Mouse (Mus musculus): ENCODE results near the gene Cwh43. TPM values are rescaled to one million over a fixed set of nuclear protein-coding genes. Genes with fewer than 3 reads are reported as not detected.
A peak's percentile ranks its signal among the peaks of the same experiment; 100 is the strongest.

The Cwh43 gene
- total and polyA plus RNA-seq, 3 experiments: not detected

- DNase-seq: no peak
- no peaks in the 10 kb centered on the region for H3K4me1 ChIP-seq (ENCODE audit: control insufficient read depth, insufficient read depth, low read length)
- H3K4me3 ChIP-seq: no peak overlapping the region
- no peaks in the 10 kb centered on the region for H3K36me3 ChIP-seq (ENCODE audit: control insufficient read depth, insufficient read depth, low read length)
- TF ChIP-seq CTCF (IDR thresholded peaks at IDR 0.05): no peak
- TF ChIP-seq POLR2A (IDR thresholded peaks at IDR 0.05; ENCODE audit: insufficient read depth, low read depth, low read length): no peak
- TF ChIP-seq EP300 (IDR thresholded peaks at IDR 0.05; ENCODE audit: insufficient read depth, low read depth, low read length): no peak
- H3K79me2 ChIP-seq (replicated peaks; ENCODE audit: control insufficient read depth, insufficient read depth, low read length): no peaks in the 10 kb centered on the region
- intact Hi-C loops (cut with DNase I): no loop called here
- WGBS: 86% methylated on average over 10 of the region's 10 CpGs
- H3K27me3 ChIP-seq (ENCODE audit: control insufficient read depth, insufficient read depth, low read length): no peaks in the 10 kb centered on the region
- no peak overlapping the region for H3K27ac ChIP-seq
- H3K9ac ChIP-seq (ENCODE audit: low read depth, low read length): no peak overlapping the region
Measured at GRCm38 (mm10) chr5:73414172-73414571, 8.3 kb downstream of the Cwh43 start.

- Histone ChIP-seq H3K27ac (no peak overlapping the region), H3K79me2 (replicated peaks; ENCODE audit: control insufficient read depth, insufficient read depth, low read length) (no peaks in the 10 kb centered on the region), H3K36me3 (ENCODE audit: control insufficient read depth, insufficient read depth, low read length) (no peaks in the 10 kb centered on the region), H3K4me3 (no peak overlapping the region), H3K9ac (ENCODE audit: low read depth, low read length) (no peak overlapping the region), H3K27me3 (ENCODE audit: control insufficient read depth, insufficient read depth, low read length) (no peaks in the 10 kb centered on the region), H3K4me1 (ENCODE audit: control insufficient read depth, insufficient read depth, low read length) (no peaks in the 10 kb centered on the region)
- no peak for TF ChIP-seq CTCF (IDR thresholded peaks at IDR 0.05)
- TF ChIP-seq POLR2A (IDR thresholded peaks at IDR 0.05; ENCODE audit: insufficient read depth, low read depth, low read length): no peak
- no peak for TF ChIP-seq EP300 (IDR thresholded peaks at IDR 0.05; ENCODE audit: insufficient read depth, low read depth, low read length)
- DNase-seq: no peak
- WGBS: 52% methylated on average over 11 of the region's 11 CpGs
- intact Hi-C loops (cut with DNase I): no loop called here
Measured at GRCm38 (mm10) chr5:73419045-73419695, 13.3 kb downstream of the Cwh43 start.

- TF ChIP-seq POLR2A (IDR thresholded peaks at IDR 0.05; ENCODE audit: insufficient read depth, low read depth, low read length) (no peak), EP300 (IDR thresholded peaks at IDR 0.05; ENCODE audit: insufficient read depth, low read depth, low read length) (no peak), CTCF (IDR thresholded peaks at IDR 0.05) (no peak)
- DNase-seq: no peak
- WGBS: 41% methylated on average over 6 of the region's 6 CpGs
- Histone ChIP-seq H3K36me3 (ENCODE audit: control insufficient read depth, insufficient read depth, low read length) (no peaks in the 10 kb centered on the region), H3K27me3 (ENCODE audit: control insufficient read depth, insufficient read depth, low read length) (no peaks in the 10 kb centered on the region), H3K4me3 (no peak overlapping the region), H3K4me1 (ENCODE audit: control insufficient read depth, insufficient read depth, low read length) (no peaks in the 10 kb centered on the region), H3K79me2 (replicated peaks; ENCODE audit: control insufficient read depth, insufficient read depth, low read length) (no peaks in the 10 kb centered on the region), H3K9ac (ENCODE audit: low read depth, low read length) (no peak overlapping the region), H3K27ac (no peak overlapping the region)
- intact Hi-C loops (cut with DNase I): no loop called here
Measured at GRCm38 (mm10) chr5:73426824-73427223, 20.9 kb downstream of the Cwh43 start.

- Histone ChIP-seq H3K79me2 (replicated peaks; ENCODE audit: control insufficient read depth, insufficient read depth, low read length) (no peaks in the 10 kb centered on the region), H3K4me3 (no peak overlapping the region), H3K27ac (no peak overlapping the region), H3K36me3 (ENCODE audit: control insufficient read depth, insufficient read depth, low read length) (no peaks in the 10 kb centered on the region), H3K4me1 (ENCODE audit: control insufficient read depth, insufficient read depth, low read length) (no peaks in the 10 kb centered on the region), H3K9ac (ENCODE audit: low read depth, low read length) (no peak overlapping the region), H3K27me3 (ENCODE audit: control insufficient read depth, insufficient read depth, low read length) (no peaks in the 10 kb centered on the region)
- WGBS: 19% methylated on average over 14 of the region's 14 CpGs
- TF ChIP-seq POLR2A (IDR thresholded peaks at IDR 0.05; ENCODE audit: insufficient read depth, low read depth, low read length): no peak
- peak; percentile 92 for TF ChIP-seq CTCF (IDR thresholded peaks at IDR 0.05)
- TF ChIP-seq EP300 (IDR thresholded peaks at IDR 0.05; ENCODE audit: insufficient read depth, low read depth, low read length): peak; percentile 85
- intact Hi-C loops (cut with DNase I): loop anchor here (1.0 to 5.0 kb wide), 3 partner anchors 106 to 206 kb away; no protein-coding TSS in a partner anchor
- peak; percentile 65 to 78 for DNase-seq
Measured at GRCm38 (mm10) chr5:73431581-73431980, 25.7 kb downstream of the Cwh43 start.

GRCm38 (mm10) chr5:73432805-73433204 lies 26.9 kb downstream of the Cwh43 start:
- intact Hi-C loops (cut with DNase I): loop anchor here (5.0 kb wide), 1 partner anchor 104 kb away; no protein-coding TSS in a partner anchor
- no peaks in the 10 kb centered on the region for H3K36me3 ChIP-seq (ENCODE audit: control insufficient read depth, insufficient read depth, low read length)
- H3K4me1 ChIP-seq (ENCODE audit: control insufficient read depth, insufficient read depth, low read length): no peaks in the 10 kb centered on the region
- no peaks in the 10 kb centered on the region for H3K79me2 ChIP-seq (replicated peaks; ENCODE audit: control insufficient read depth, insufficient read depth, low read length)
- H3K4me3 ChIP-seq: no peak overlapping the region
- H3K27ac ChIP-seq: no peak overlapping the region
- no peak overlapping the region for H3K9ac ChIP-seq (ENCODE audit: low read depth, low read length)
- WGBS: 74% methylated on average over 6 of the region's 6 CpGs
- TF ChIP-seq CTCF (IDR thresholded peaks at IDR 0.05) (no peak), POLR2A (IDR thresholded peaks at IDR 0.05; ENCODE audit: insufficient read depth, low read depth, low read length) (no peak), EP300 (IDR thresholded peaks at IDR 0.05; ENCODE audit: insufficient read depth, low read depth, low read length) (no peak)
- no peak for DNase-seq
- H3K27me3 ChIP-seq (ENCODE audit: control insufficient read depth, insufficient read depth, low read length): no peaks in the 10 kb centered on the region

- TF ChIP-seq EP300 (IDR thresholded peaks at IDR 0.05; ENCODE audit: insufficient read depth, low read depth, low read length): no peak
- TF ChIP-seq CTCF (IDR thresholded peaks at IDR 0.05): no peak
- no peak for TF ChIP-seq POLR2A (IDR thresholded peaks at IDR 0.05; ENCODE audit: insufficient read depth, low read depth, low read length)
- 75% methylated on average over 7 of the region's 7 CpGs for WGBS
- DNase-seq: no peak
- H3K4me1 ChIP-seq (ENCODE audit: control insufficient read depth, insufficient read depth, low read length): no peaks in the 10 kb centered on the region
- H3K27ac ChIP-seq: no peak overlapping the region
- no peak overlapping the region for H3K4me3 ChIP-seq
- H3K36me3 ChIP-seq (ENCODE audit: control insufficient read depth, insufficient read depth, low read length): no peaks in the 10 kb centered on the region
- no peaks in the 10 kb centered on the region for H3K27me3 ChIP-seq (ENCODE audit: control insufficient read depth, insufficient read depth, low read length)
- no peaks in the 10 kb centered on the region for H3K79me2 ChIP-seq (replicated peaks; ENCODE audit: control insufficient read depth, insufficient read depth, low read length)
- intact Hi-C loops (cut with DNase I): loop anchor here (5.0 kb wide), 1 partner anchor 103 kb away; no protein-coding TSS in a partner anchor
- H3K9ac ChIP-seq (ENCODE audit: low read depth, low read length): no peak overlapping the region
Measured at GRCm38 (mm10) chr5:73434764-73435163, 28.9 kb downstream of the Cwh43 start.
